Mouse (Mus musculus) bone marrow macrophage, adult 2 months (primary cell): ENCODE results near the gene Rbks. TPM values are rescaled to one million over a fixed set of nuclear protein-coding genes. Genes with fewer than 3 reads are reported as not detected.

Experiments
- H3K27ac ChIP-seq: 2 replicates; pipeline ENCODE4 v1.5.1; 2012; ENCODE audit warnings: low read depth, low read length; ENCODE audit not compliant: insufficient read depth
- H3K4me1 ChIP-seq: 2 replicates; pipeline ENCODE4 v1.6.1; 2012; ENCODE audit warnings: low read length; ENCODE audit not compliant: control insufficient read depth, insufficient read depth
- H3K4me3 ChIP-seq: 2 replicates; pipeline ENCODE4 v1.5.1; 2012; ENCODE audit warnings: mild to moderate bottlenecking, low read length, moderate library complexity; ENCODE audit not compliant: insufficient read depth
- CTCF ChIP-seq: IDR thresholded peaks from 2 replicates; pipeline ENCODE4 v1.5.1; 2012; ENCODE audit warnings: low read depth, mild to moderate bottlenecking, low read length, moderate library complexity
- POLR2A ChIP-seq: IDR thresholded peaks from 2 replicates; pipeline ENCODE4 v1.6.1; 2012; ENCODE audit warnings: mild to moderate bottlenecking, low read depth, low read length, borderline replicate concordance
- polyA plus RNA-seq: library from polyadenylated mRNA; stranded (reverse); fragments of >200 nt; gene quantifications from 2 replicates; pipeline ENCODE4 v1.2.4, GENCODE M21; 2012; ENCODE audit not compliant: missing spikeins, insufficient read depth, insufficient read length

The Rbks gene
- polyA plus RNA-seq = 12.3 and 12.4 TPM in 2 replicates

- TF ChIP-seq POLR2A (no peak), CTCF (no peak)
- peaks cover 3% of the 10 kb centered on the region for H3K4me1 ChIP-seq
These were observed at the start of gene Rbks for GRCm38 (mm10) chr5:31696971-31697643. TSS of gene Rbks (minus strand) at chr5:31697627.

GRCm38 (mm10) chr5:31742521-31743031 is 45.1 kb upstream of the Rbks start:
- H3K27ac ChIP-seq = no peak overlapping the region
- TF ChIP-seq POLR2A = no peak
- no peak for TF ChIP-seq CTCF
- H3K4me1 ChIP-seq = no peaks in the 10 kb centered on the region
- H3K4me3 ChIP-seq = no peak overlapping the region

More at GRCm38 (mm10) chr5:31696971-31697643, at the start of gene Rbks:
- H3K4me3 ChIP-seq = peak within 1 kb of the TSS; percentile 71
- peak within 1 kb of the TSS; percentile 92 for H3K27ac ChIP-seq

- Histone ChIP-seq H3K4me3 (no peak overlapping the region), H3K4me1 (no peaks in the 10 kb centered on the region), H3K27ac (no peak overlapping the region)
- no peak for TF ChIP-seq CTCF
- TF ChIP-seq POLR2A = no peak
These were observed 44.5 kb upstream of the Rbks start for GRCm38 (mm10) chr5:31741931-31742330.

- no peak overlapping the region for H3K4me3 ChIP-seq
- TF ChIP-seq POLR2A (no peak), CTCF (no peak)
- peaks cover 13% of the 10 kb centered on the region for H3K4me1 ChIP-seq
- no peak overlapping the region for H3K27ac ChIP-seq
These were observed 35.4 kb upstream of the Rbks start for GRCm38 (mm10) chr5:31732644-31733338.

GRCm38 (mm10) chr5:31727456-31727855 is 30.0 kb upstream of the Rbks start:
- TF ChIP-seq CTCF = no peak
- TF ChIP-seq POLR2A = no peak
- Histone ChIP-seq H3K4me1 (peaks cover 16% of the 10 kb centered on the region), H3K4me3 (no peak overlapping the region), H3K27ac (no peak overlapping the region)

- Histone ChIP-seq H3K27ac (no peak overlapping the region), H3K4me1 (peaks cover 16% of the 10 kb centered on the region), H3K4me3 (no peak overlapping the region)
- TF ChIP-seq POLR2A = no peak
- no peak for TF ChIP-seq CTCF
These were observed 28.5 kb upstream of the Rbks start for GRCm38 (mm10) chr5:31725885-31726284.

- TF ChIP-seq CTCF = no peak
- TF ChIP-seq POLR2A = no peak
- Histone ChIP-seq H3K27ac (no peak overlapping the region), H3K4me3 (no peak overlapping the region), H3K4me1 (peaks cover 14% of the 10 kb centered on the region)
These were observed 27.1 kb upstream of the Rbks start for GRCm38 (mm10) chr5:31724519-31724918.

GRCm38 (mm10) chr5:31715486-31716150 is 18.2 kb upstream of the Rbks start:
- Histone ChIP-seq H3K4me3 (no peak overlapping the region), H3K4me1 (peaks cover 7% of the 10 kb centered on the region), H3K27ac (no peak overlapping the region)
- no peak for TF ChIP-seq POLR2A

GRCm38 (mm10) chr5:31713841-31714264 is 16.4 kb upstream of the Rbks start:
- H3K27ac ChIP-seq = no peak overlapping the region
- peaks cover 7% of the 10 kb centered on the region for H3K4me1 ChIP-seq
- no peak for TF ChIP-seq POLR2A
- TF ChIP-seq CTCF = no peak
- H3K4me3 ChIP-seq = no peak overlapping the region
